Mouse (Mus musculus): ENCODE data around the gene Ptprn.

GRCm38 (mm10) chr1:75248041-75248772 is 16.1 kb downstream of the Ptprn start:
- TF ChIP-seq POLR2A (IDR thresholded peaks at IDR 0.05; ENCODE audit: borderline replicate concordance, insufficient read depth, low read length) (no peak), CTCF (IDR thresholded peaks at IDR 0.05; ENCODE audit: borderline replicate concordance, insufficient read depth, low read depth, low read length) (no peak)

Measured in cerebellum, adult 2 months (tissue).